Mouse (Mus musculus) liver, adult 2 months (tissue): ENCODE measurements around the gene Zfp423. TPM values are rescaled to one million over a fixed set of nuclear protein-coding genes. Genes with fewer than 3 reads are reported as not detected.

Experiments
- DNase-seq: peaks from one replicate; pipeline ENCODE4 v3.0.0-alpha.2; 2011; ENCODE audit warnings: low read depth, low spot score; ENCODE audit errors: extremely low read depth
- H3K27ac ChIP-seq: fragments of 200-500 bp; replicated peaks from 2 replicates; pipeline ENCODE4 v1.5.1; 2012; ENCODE audit warnings: low read depth, mild to moderate bottlenecking, control low read depth, inconsistent platforms, low read length; ENCODE audit not compliant: insufficient read depth
- H3K27me3 ChIP-seq: fragments of 200-500 bp; 2 replicates; pipeline ENCODE4 v1.6.1; 2012; ENCODE audit warnings: mild to moderate bottlenecking, moderate library complexity, low read length, inconsistent platforms; ENCODE audit not compliant: control insufficient read depth, insufficient read depth
- H3K36me3 ChIP-seq: fragments of 200-500 bp; 2 replicates; pipeline ENCODE4 v1.6.1; 2012; ENCODE audit warnings: low read length, inconsistent platforms; ENCODE audit not compliant: control insufficient read depth, insufficient read depth
- H3K4me1 ChIP-seq: fragments of 200-500 bp; 2 replicates; pipeline ENCODE4 v1.6.1; 2011; ENCODE audit warnings: low read length; ENCODE audit not compliant: control insufficient read depth, insufficient read depth
- H3K4me3 ChIP-seq: fragments of 200-500 bp; 2 replicates; pipeline ENCODE4 v1.5.1; 2011; ENCODE audit warnings: low read depth, mild to moderate bottlenecking, control low read depth, low read length, moderate library complexity; ENCODE audit not compliant: insufficient read depth
- H3K79me2 ChIP-seq: fragments of 200-500 bp; 2 replicates; pipeline ENCODE4 v1.6.1; 2012; ENCODE audit warnings: inconsistent platforms, mild to moderate bottlenecking, low read length, moderate library complexity; ENCODE audit not compliant: control insufficient read depth, insufficient read depth
- H3K9ac ChIP-seq: fragments of 200-500 bp; 2 replicates; pipeline ENCODE4 v1.6.1; 2012; ENCODE audit warnings: low read depth, mild to moderate bottlenecking, control low read depth, inconsistent platforms, low read length
- CTCF ChIP-seq: fragments of 200-500 bp; IDR thresholded peaks from 2 replicates; pipeline ENCODE4 v1.5.1; 2011; ENCODE audit warnings: low read depth, low read length, control low read depth
- POLR2A ChIP-seq: fragments of 200-500 bp; IDR thresholded peaks from 2 replicates; pipeline ENCODE4 v1.6.1; 2011; ENCODE audit warnings: low read length, control low read depth; ENCODE audit not compliant: insufficient read depth; ENCODE audit errors: extremely low read depth
- WGBS: fragments of 180-500 bp; shearing (Covaris S2); methylation state at CpG from one replicate; pipeline ENCODE4 v1.1.7; 2018; 5-methylcytosine and 5-hydroxymethylcytosine counted together
- polyA plus RNA-seq: library from polyadenylated mRNA; depleted of rRNA; stranded (reverse); fragments of >200 nt; gene quantifications from 2 replicates; pipeline ENCODE4 v1.2.3, GENCODE M21; 2012
- total RNA-seq: library from RNA; depleted of rRNA; stranded (reverse); fragments of >200 nt; gene quantifications from 2 replicates; pipeline ENCODE4 v1.2.3, GENCODE M21; 2014

Gene Zfp423
- total and polyA plus RNA-seq, 2 experiments: 0.18 to 0.31 TPM

DNA sequence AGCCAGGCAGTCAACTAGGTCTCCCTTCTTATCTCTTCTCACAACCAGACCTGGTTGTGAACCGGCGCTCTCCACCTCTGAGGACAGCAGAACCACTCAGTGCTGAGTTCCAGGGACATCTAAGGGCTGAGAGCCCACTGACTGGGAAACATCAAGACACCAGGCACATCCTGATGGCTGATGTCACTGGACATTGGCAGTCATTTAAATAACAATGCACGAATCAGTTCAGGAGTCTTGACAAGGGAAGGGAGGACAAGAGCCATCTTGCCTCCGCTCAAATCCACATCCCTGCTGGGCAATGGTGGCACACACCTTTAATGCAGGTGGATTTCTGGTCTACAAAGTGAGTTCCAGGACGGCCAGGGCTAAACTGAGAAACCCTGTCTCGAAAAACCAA is 92.8 kb downstream of the Zfp423 start:
- H3K4me1 ChIP-seq: no peaks in the 10 kb centered on the region
- no peak overlapping the region for H3K9ac ChIP-seq
- no peak for TF ChIP-seq POLR2A
- TF ChIP-seq CTCF: no peak
- H3K36me3 ChIP-seq: no peaks in the 10 kb centered on the region
- no peaks in the 10 kb centered on the region for H3K79me2 ChIP-seq
- no peak overlapping the region for H3K4me3 ChIP-seq
- H3K27me3 ChIP-seq: no peaks in the 10 kb centered on the region
- H3K27ac ChIP-seq: no peak overlapping the region
- WGBS: 83% methylated on average over 6 of the region's 6 CpGs
- no peak for DNase-seq

DNA sequence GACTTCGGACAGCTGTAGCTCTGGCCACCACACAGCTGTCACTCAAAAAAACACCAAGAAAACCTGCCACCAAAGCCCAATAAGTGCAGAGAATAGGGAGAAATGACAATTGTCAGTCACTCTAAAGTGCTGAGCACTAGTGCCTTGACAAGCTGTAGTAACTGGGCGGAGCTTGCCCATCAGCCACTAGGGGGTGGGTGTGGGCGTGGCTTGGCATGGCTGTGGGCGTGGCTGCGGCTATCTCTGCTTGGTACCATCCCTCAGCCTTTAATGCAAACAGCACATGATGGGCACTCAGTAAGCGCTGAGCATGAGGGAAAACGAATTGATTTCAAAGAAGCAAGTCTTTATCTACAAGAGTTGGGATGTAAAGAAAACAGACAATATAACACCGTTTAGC is 95.2 kb downstream of the Zfp423 start:
- H3K36me3 ChIP-seq: no peaks in the 10 kb centered on the region
- TF ChIP-seq CTCF (no peak), POLR2A (no peak)
- no peak for DNase-seq
- H3K9ac ChIP-seq: no peak overlapping the region
- H3K4me3 ChIP-seq: no peak overlapping the region
- no peaks in the 10 kb centered on the region for H3K79me2 ChIP-seq
- H3K27me3 ChIP-seq: no peaks in the 10 kb centered on the region
- no peaks in the 10 kb centered on the region for H3K4me1 ChIP-seq
- H3K27ac ChIP-seq: no peak overlapping the region
- 63% methylated on average over 8 of the region's 8 CpGs for WGBS

DNA sequence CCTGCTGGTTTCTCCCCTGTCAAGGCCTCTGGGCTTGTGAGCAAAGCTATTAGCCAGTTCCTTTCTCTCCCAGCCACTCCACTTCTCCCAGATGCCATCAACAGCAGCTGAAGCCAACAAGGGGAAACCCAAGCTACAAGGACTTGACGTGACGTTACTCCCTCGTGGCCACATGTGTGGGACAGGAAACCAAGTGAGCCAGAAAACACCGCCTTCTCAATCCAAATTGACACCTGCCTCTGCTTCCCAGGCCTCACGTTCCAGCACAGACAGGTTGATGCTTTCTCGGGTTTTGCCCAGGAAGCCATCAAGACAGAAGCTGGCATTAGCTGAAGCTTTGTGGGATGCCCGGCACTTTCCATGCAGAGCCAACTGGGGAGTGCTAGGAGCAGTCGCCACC is 96.3 kb downstream of the Zfp423 start:
- no peak for TF ChIP-seq POLR2A
- no peak for TF ChIP-seq CTCF
- Histone ChIP-seq H3K4me1 (no peaks in the 10 kb centered on the region), H3K36me3 (no peaks in the 10 kb centered on the region), H3K27me3 (no peaks in the 10 kb centered on the region), H3K9ac (no peak overlapping the region), H3K4me3 (no peak overlapping the region), H3K79me2 (no peaks in the 10 kb centered on the region), H3K27ac (no peak overlapping the region)
- no peak for DNase-seq
- WGBS: 90% methylated on average over 8 of the region's 8 CpGs

DNA sequence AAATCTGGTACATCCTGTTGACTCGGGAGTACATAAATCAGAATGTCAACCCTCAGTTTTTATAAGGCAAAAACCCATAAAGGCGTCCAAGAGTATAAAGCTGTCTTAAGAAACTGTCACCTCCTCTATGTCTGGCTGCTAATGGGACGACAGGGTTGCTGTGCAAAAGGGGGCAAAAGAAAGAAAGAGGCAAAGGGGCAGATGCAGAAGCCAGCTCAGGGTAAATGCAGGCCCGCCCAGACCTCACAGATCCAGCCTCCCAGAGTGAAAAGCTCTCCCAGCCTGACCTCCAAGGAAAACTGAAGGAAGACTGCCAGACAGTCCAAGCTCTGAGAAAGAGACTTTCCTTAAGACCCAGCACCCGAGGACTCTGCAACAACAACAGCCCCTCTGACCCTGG is 97.7 kb downstream of the Zfp423 start:
- H3K36me3 ChIP-seq: no peaks in the 10 kb centered on the region
- no peak overlapping the region for H3K27ac ChIP-seq
- no peaks in the 10 kb centered on the region for H3K27me3 ChIP-seq
- H3K4me1 ChIP-seq: no peaks in the 10 kb centered on the region
- DNase-seq: no peak
- H3K9ac ChIP-seq: no peak overlapping the region
- no peak overlapping the region for H3K4me3 ChIP-seq
- WGBS: 58% methylated on average over 5 of the region's 5 CpGs
- TF ChIP-seq POLR2A (no peak), CTCF (no peak)
- no peaks in the 10 kb centered on the region for H3K79me2 ChIP-seq

DNA sequence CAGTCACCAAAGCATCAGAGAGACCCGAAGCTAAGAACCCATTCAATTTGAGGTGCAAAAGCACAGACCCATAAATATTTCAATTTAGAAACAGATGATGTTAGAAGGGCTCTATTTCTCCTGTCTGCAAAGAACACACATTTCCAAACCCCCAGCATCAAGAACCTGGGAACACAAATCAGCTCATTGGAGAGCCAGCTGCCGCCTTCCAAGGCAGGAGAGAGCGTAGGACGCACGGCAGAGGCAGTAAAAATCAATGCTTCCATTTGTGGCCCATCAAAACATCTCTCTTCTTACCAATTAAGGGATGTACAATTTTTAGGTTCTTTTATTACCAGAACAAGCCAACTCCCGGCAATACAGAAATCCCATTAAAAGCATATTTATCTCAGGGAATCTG is 98.5 kb downstream of the Zfp423 start:
- no peak for DNase-seq
- Histone ChIP-seq H3K36me3 (no peaks in the 10 kb centered on the region), H3K79me2 (no peaks in the 10 kb centered on the region), H3K4me1 (no peaks in the 10 kb centered on the region), H3K9ac (no peak overlapping the region), H3K27ac (no peak overlapping the region), H3K4me3 (no peak overlapping the region), H3K27me3 (no peaks in the 10 kb centered on the region)
- 73% methylated on average over 6 of the region's 6 CpGs for WGBS
- TF ChIP-seq CTCF (no peak), POLR2A (no peak)

DNA sequence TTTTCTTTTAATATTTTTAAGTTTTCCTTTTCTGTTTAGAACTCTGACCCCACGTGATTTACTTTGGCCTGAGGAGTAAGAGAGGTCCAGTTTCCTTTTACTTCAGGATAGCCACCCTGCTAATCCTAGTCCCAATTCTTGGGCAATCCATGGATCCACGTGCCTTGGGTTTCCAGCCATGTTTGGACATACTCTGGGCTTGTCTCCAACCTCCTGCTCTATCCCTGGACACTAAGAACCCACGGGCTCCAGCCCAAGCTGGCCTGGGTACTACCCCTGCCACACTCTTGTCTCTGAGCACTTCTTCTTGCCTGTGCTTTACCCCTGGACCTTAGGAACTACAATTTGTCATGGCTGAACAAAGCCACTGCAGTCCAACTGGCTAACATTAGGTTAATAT is 107.5 kb downstream of the Zfp423 start:
- no peaks in the 10 kb centered on the region for H3K27me3 ChIP-seq
- H3K9ac ChIP-seq: no peak overlapping the region
- H3K27ac ChIP-seq: no peak overlapping the region
- WGBS: 56% methylated on average over 3 of the region's 3 CpGs
- H3K79me2 ChIP-seq: no peaks in the 10 kb centered on the region
- H3K4me1 ChIP-seq: no peaks in the 10 kb centered on the region
- no peaks in the 10 kb centered on the region for H3K36me3 ChIP-seq
- no peak overlapping the region for H3K4me3 ChIP-seq
- DNase-seq: peak; percentile 25
- TF ChIP-seq POLR2A (no peak), CTCF (no peak)
